Mouse (Mus musculus) gastrocnemius, postnatal 25 days (tissue): ENCODE data around the gene Gm28557. TPM values are rescaled to one million over a fixed set of nuclear protein-coding genes. Genes with fewer than 3 reads are reported as not detected.

ENCODE experiments used
- total RNA-seq, 2 experiments: library from RNA; stranded (reverse); gene quantifications; 1 replicate in 1 of 2; 2 replicates in 1 of 2; pipeline ENCODE4 v1.2.3; 2021

Gene Gm28557
- total RNA-seq, 2 experiments from 2014 or later: 2.1 to 3.3 TPM

Other genes starting within 250 kb of the Gm28557 start
- gene Gm10767, start 203.7 kb downstream of the Gm28557 start, total RNA-seq: under 1 TPM; 0.67 to 0.92 TPM
- under 1 TPM; 0.94 to 0.95 TPM for gene Zfp712, start 47.4 kb downstream of the Gm28557 start, total RNA-seq
- 1 to 10 TPM in 1 of 2 experiments, under 1 TPM in 1; 0.32 to 1.3 TPM for gene Zfp708, start 10.6 kb downstream of the Gm28557 start, total RNA-seq
- under 1 TPM; 0.46 to 0.51 TPM for gene Rslcan18, start 7.7 kb upstream of the Gm28557 start, total RNA-seq
- 1 to 10 TPM; 4.1 to 4.3 TPM for gene Zfp759, start 13.1 kb upstream of the Gm28557 start, total RNA-seq
- gene Rsl1, start 64.6 kb upstream of the Gm28557 start, total RNA-seq: 1 to 10 TPM; 1.8 to 1.9 TPM
- gene Zfp455, start 85.9 kb upstream of the Gm28557 start, total RNA-seq: under 1 TPM; 0.43 to 0.49 TPM
- gene Zfp458, start 169.9 kb upstream of the Gm28557 start, total RNA-seq: 1 to 10 TPM; 1.0 to 1.1 TPM
- 1 to 10 TPM; 3.3 to 4.3 TPM for gene Zfp457, start 197.9 kb upstream of the Gm28557 start, total RNA-seq
- 1 to 10 TPM; 1.7 TPM for gene Zfp595, start 224.0 kb upstream of the Gm28557 start, total RNA-seq